Mouse (Mus musculus): ENCODE measurements at regions not wholly inside any gene's neighbourhood (a gene's known extent, or its start where the extent isn't known, plus 50 kb on each side); places are given as distances from the start of the nearest gene placed in this dataset.

DNA sequence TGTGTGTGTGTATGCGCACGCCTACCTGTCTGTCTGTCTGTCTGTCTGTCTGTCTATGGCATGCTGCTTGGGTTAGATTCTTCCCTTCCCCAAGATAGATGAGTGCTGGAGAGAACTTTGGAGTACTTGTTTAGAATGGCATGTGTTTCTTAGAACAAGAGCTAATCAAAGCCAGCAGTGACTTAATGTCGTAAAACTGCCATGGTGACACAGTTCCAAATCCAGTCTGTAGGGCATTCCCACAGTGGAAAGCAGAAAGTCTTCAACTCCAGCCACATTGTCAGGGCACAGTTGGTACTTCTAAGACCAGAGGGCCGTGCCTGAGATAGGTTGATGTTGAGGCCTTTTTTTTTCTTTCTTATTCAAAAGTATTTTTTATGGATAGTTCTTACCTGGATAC is 95.6 kb downstream of the Gm10604 start:
- H3K4me3 ChIP-seq (ENCODE audit: low read depth, low read length) = no peak overlapping the region
- no peak overlapping the region for H3K9ac ChIP-seq (ENCODE audit: low read length)
- H3K27me3 ChIP-seq (ENCODE audit: control insufficient read depth, insufficient read depth, low read length) = no peaks in the 10 kb centered on the region
- H3K4me1 ChIP-seq (replicated peaks; ENCODE audit: control insufficient read depth, insufficient read depth, low read length) = peaks cover 2% of the 10 kb centered on the region; the same call in 1 of the 2 replicates
- 83% methylated on average over 4 of the region's 4 CpGs for WGBS
- H3K4me2 ChIP-seq (ENCODE audit: low read depth, low read length, severe bottlenecking) = no peak overlapping the region
- DNase-seq (ENCODE audit: low spot score) = no peak
- ATAC-seq (replicated peaks; ENCODE audit: low FRiP score) = no peak
- H3K36me3 ChIP-seq (ENCODE audit: control insufficient read depth, insufficient read depth, low read length) = no peaks in the 10 kb centered on the region
- H3K27ac ChIP-seq (ENCODE audit: low read depth, low read length) = no peak overlapping the region
- no peaks in the 10 kb centered on the region for H3K9me3 ChIP-seq (ENCODE audit: control insufficient read depth, low read length)

- Histone ChIP-seq H3K27ac (ENCODE audit: low read depth, low read length) (no peak overlapping the region), H3K4me3 (ENCODE audit: low read depth, low read length) (no peak overlapping the region), H3K4me1 (replicated peaks; ENCODE audit: control insufficient read depth, insufficient read depth, low read length) (peaks cover 2% of the 10 kb centered on the region; the same call in 1 of the 2 replicates), H3K9ac (ENCODE audit: low read length) (no peak overlapping the region), H3K9me3 (ENCODE audit: control insufficient read depth, low read length) (no peaks in the 10 kb centered on the region), H3K4me2 (ENCODE audit: low read depth, low read length, severe bottlenecking) (no peak overlapping the region), H3K27me3 (ENCODE audit: control insufficient read depth, insufficient read depth, low read length) (no peaks in the 10 kb centered on the region), H3K36me3 (ENCODE audit: control insufficient read depth, insufficient read depth, low read length) (no peaks in the 10 kb centered on the region)
- ATAC-seq (replicated peaks; ENCODE audit: low FRiP score) = no peak
- 68% methylated on average over 7 of the region's 7 CpGs for WGBS
- no peak for DNase-seq (ENCODE audit: low spot score)
Observed at GRCm38 (mm10) chr4:11884818-11885217, 96.2 kb downstream of the Gm10604 start.

DNA sequence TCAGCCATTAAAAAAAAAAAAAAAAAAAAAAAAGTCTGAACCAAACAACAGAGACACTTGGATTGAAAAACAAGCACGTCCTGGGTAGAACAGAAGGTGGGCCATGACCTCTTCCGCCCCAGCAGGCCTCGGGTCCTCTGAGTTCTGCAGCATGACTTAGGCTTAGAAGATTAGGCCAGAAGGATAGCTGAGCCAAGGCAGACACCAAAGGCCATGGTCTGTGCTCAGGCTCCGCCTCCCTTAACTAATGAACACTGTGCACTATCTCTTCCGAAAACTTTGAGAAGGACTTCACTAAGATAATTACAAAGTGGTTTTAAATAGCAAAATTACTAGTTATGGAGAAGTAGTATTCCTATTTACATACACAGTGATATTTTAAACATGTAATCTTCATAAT is 97.8 kb downstream of the Gm10604 start:
- no peak overlapping the region for H3K4me2 ChIP-seq (ENCODE audit: low read depth, low read length, severe bottlenecking)
- H3K4me1 ChIP-seq (replicated peaks; ENCODE audit: control insufficient read depth, insufficient read depth, low read length) = peaks cover 2% of the 10 kb centered on the region; the same call in 1 of the 2 replicates
- no peaks in the 10 kb centered on the region for H3K27me3 ChIP-seq (ENCODE audit: control insufficient read depth, insufficient read depth, low read length)
- H3K4me3 ChIP-seq (ENCODE audit: low read depth, low read length) = no peak overlapping the region
- no peaks in the 10 kb centered on the region for H3K36me3 ChIP-seq (ENCODE audit: control insufficient read depth, insufficient read depth, low read length)
- no peak for DNase-seq (ENCODE audit: low spot score)
- H3K9ac ChIP-seq (ENCODE audit: low read length) = no peak overlapping the region
- 54% methylated on average over 5 of the region's 5 CpGs for WGBS
- ATAC-seq (replicated peaks; ENCODE audit: low FRiP score) = no peak
- H3K9me3 ChIP-seq (ENCODE audit: control insufficient read depth, low read length) = no peaks in the 10 kb centered on the region
- H3K27ac ChIP-seq (ENCODE audit: low read depth, low read length) = no peak overlapping the region

GRCm38 (mm10) chr4:11882666-11883065 is 98.4 kb downstream of the Gm10604 start:
- Histone ChIP-seq H3K4me3 (ENCODE audit: low read depth, low read length) (no peak overlapping the region), H3K9ac (ENCODE audit: low read length) (no peak overlapping the region), H3K27me3 (ENCODE audit: control insufficient read depth, insufficient read depth, low read length) (no peaks in the 10 kb centered on the region), H3K4me2 (ENCODE audit: low read depth, low read length, severe bottlenecking) (no peak overlapping the region), H3K36me3 (ENCODE audit: control insufficient read depth, insufficient read depth, low read length) (no peaks in the 10 kb centered on the region), H3K4me1 (replicated peaks; ENCODE audit: control insufficient read depth, insufficient read depth, low read length) (peaks cover 2% of the 10 kb centered on the region; the same call in 1 of the 2 replicates), H3K9me3 (ENCODE audit: control insufficient read depth, low read length) (no peaks in the 10 kb centered on the region), H3K27ac (ENCODE audit: low read depth, low read length) (no peak overlapping the region)
- ATAC-seq (replicated peaks; ENCODE audit: low FRiP score) (no peak), DNase-seq (ENCODE audit: low spot score) (no peak)
- 89% methylated on average over 3 of the region's 3 CpGs for WGBS

DNA sequence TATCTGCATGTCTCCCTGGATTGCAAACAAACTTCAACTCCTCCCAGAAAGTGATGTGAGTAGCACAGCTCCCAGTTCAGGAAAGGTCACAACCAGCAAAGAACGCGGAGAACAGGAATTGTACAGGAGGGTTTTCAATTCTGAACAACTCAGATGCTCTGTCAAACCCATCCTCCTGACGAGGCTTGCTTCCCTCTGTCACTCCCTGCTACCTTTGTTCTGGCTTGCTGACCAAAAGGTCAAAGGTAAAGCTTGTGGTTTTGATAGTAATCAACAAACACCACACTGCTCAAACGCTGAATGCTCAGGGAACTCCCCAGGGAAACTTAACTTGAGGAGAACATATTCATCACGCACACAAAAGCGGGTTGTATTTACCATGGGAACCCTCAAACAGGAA is 102.4 kb downstream of the Gm10604 start:
- DNase-seq (ENCODE audit: low spot score) = no peak
- Histone ChIP-seq H3K9me3 (ENCODE audit: control insufficient read depth, low read length) (no peaks in the 10 kb centered on the region), H3K9ac (ENCODE audit: low read length) (no peak overlapping the region), H3K27ac (ENCODE audit: low read depth, low read length) (no peak overlapping the region), H3K4me2 (ENCODE audit: low read depth, low read length, severe bottlenecking) (no peak overlapping the region), H3K4me1 (replicated peaks; ENCODE audit: control insufficient read depth, insufficient read depth, low read length) (no peaks in the 10 kb centered on the region), H3K36me3 (ENCODE audit: control insufficient read depth, insufficient read depth, low read length) (no peaks in the 10 kb centered on the region), H3K4me3 (ENCODE audit: low read depth, low read length) (no peak overlapping the region), H3K27me3 (ENCODE audit: control insufficient read depth, insufficient read depth, low read length) (no peaks in the 10 kb centered on the region)
- 81% methylated on average over 6 of the region's 6 CpGs for WGBS
- no peak for ATAC-seq (replicated peaks; ENCODE audit: low FRiP score)

DNA sequence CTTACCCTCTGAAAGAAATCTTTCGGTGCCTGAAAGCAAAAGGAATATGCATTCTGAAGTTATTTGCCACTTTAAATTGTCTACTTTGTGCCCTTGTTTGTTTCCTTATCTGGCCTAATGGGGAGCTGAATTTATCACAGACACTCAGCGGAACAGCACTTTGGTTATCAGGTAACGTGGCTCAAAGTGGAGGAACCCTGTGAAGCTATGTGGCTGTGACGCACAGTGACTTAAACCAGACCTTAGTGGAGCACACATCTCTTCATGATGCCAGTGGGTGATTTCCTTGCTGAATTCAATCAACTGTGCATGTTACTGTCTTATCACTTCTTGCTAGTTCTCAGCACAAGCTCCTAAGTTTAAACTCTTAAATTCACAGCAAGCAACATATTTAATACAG is 103.1 kb downstream of the Gm10604 start:
- Histone ChIP-seq H3K9me3 (ENCODE audit: control insufficient read depth, low read length) (no peaks in the 10 kb centered on the region), H3K36me3 (ENCODE audit: control insufficient read depth, insufficient read depth, low read length) (no peaks in the 10 kb centered on the region), H3K4me1 (replicated peaks; ENCODE audit: control insufficient read depth, insufficient read depth, low read length) (no peaks in the 10 kb centered on the region), H3K4me2 (ENCODE audit: low read depth, low read length, severe bottlenecking) (no peak overlapping the region), H3K9ac (ENCODE audit: low read length) (no peak overlapping the region), H3K27me3 (ENCODE audit: control insufficient read depth, insufficient read depth, low read length) (no peaks in the 10 kb centered on the region), H3K4me3 (ENCODE audit: low read depth, low read length) (no peak overlapping the region), H3K27ac (ENCODE audit: low read depth, low read length) (no peak overlapping the region)
- DNase-seq (ENCODE audit: low spot score) (no peak), ATAC-seq (replicated peaks; ENCODE audit: low FRiP score) (no peak)
- 93% methylated on average over 4 of the region's 4 CpGs for WGBS

- DNase-seq (ENCODE audit: low spot score) (no peak), ATAC-seq (replicated peaks; ENCODE audit: low FRiP score) (no peak)
- H3K4me1 ChIP-seq (replicated peaks; ENCODE audit: control insufficient read depth, insufficient read depth, low read length) = no peaks in the 10 kb centered on the region
- no peak overlapping the region for H3K4me3 ChIP-seq (ENCODE audit: low read depth, low read length)
- no peak overlapping the region for H3K9ac ChIP-seq (ENCODE audit: low read length)
- no peak overlapping the region for H3K27ac ChIP-seq (ENCODE audit: low read depth, low read length)
- 88% methylated on average over 1 of the region's 1 CpGs for WGBS
- H3K9me3 ChIP-seq (ENCODE audit: control insufficient read depth, low read length) = no peaks in the 10 kb centered on the region
- H3K36me3 ChIP-seq (ENCODE audit: control insufficient read depth, insufficient read depth, low read length) = no peaks in the 10 kb centered on the region
- H3K27me3 ChIP-seq (ENCODE audit: control insufficient read depth, insufficient read depth, low read length) = no peaks in the 10 kb centered on the region
- H3K4me2 ChIP-seq (ENCODE audit: low read depth, low read length, severe bottlenecking) = no peak overlapping the region
Observed at GRCm38 (mm10) chr4:11876009-11876408, 105.1 kb downstream of the Gm10604 start.

- Histone ChIP-seq H3K36me3 (ENCODE audit: control insufficient read depth, insufficient read depth, low read length) (no peaks in the 10 kb centered on the region), H3K4me2 (ENCODE audit: low read depth, low read length, severe bottlenecking) (no peak overlapping the region), H3K27ac (ENCODE audit: low read depth, low read length) (no peak overlapping the region), H3K9me3 (ENCODE audit: control insufficient read depth, low read length) (no peaks in the 10 kb centered on the region), H3K4me1 (replicated peaks; ENCODE audit: control insufficient read depth, insufficient read depth, low read length) (no peaks in the 10 kb centered on the region), H3K9ac (ENCODE audit: low read length) (no peak overlapping the region), H3K27me3 (ENCODE audit: control insufficient read depth, insufficient read depth, low read length) (no peaks in the 10 kb centered on the region), H3K4me3 (ENCODE audit: low read depth, low read length) (no peak overlapping the region)
- 78% methylated on average over 4 of the region's 4 CpGs for WGBS
- ATAC-seq (replicated peaks; ENCODE audit: low FRiP score) = no peak
- no peak for DNase-seq (ENCODE audit: low spot score)
Observed at GRCm38 (mm10) chr4:11874586-11875264, 106.3 kb downstream of the Gm10604 start.

GRCm38 (mm10) chr4:11872036-11872435 is 109.0 kb downstream of the Gm10604 start:
- peak; percentile 7 for DNase-seq (ENCODE audit: low spot score)
- Histone ChIP-seq H3K4me1 (replicated peaks; ENCODE audit: control insufficient read depth, insufficient read depth, low read length) (no peaks in the 10 kb centered on the region), H3K4me2 (ENCODE audit: low read depth, low read length, severe bottlenecking) (no peak overlapping the region), H3K4me3 (ENCODE audit: low read depth, low read length) (no peak overlapping the region), H3K9me3 (ENCODE audit: control insufficient read depth, low read length) (no peaks in the 10 kb centered on the region), H3K27ac (ENCODE audit: low read depth, low read length) (no peak overlapping the region), H3K27me3 (ENCODE audit: control insufficient read depth, insufficient read depth, low read length) (no peaks in the 10 kb centered on the region), H3K9ac (ENCODE audit: low read length) (no peak overlapping the region), H3K36me3 (ENCODE audit: control insufficient read depth, insufficient read depth, low read length) (no peaks in the 10 kb centered on the region)
- WGBS = 84% methylated on average over 3 of the region's 3 CpGs
- no peak for ATAC-seq (replicated peaks; ENCODE audit: low FRiP score)

Data from forebrain, embryonic 11.5 days (tissue).